Mouse (Mus musculus) embryonic facial prominence, embryonic 15.5 days (tissue): Measurements from ENCODE around the gene Mocs2. TPM values are rescaled to one million over a fixed set of nuclear protein-coding genes. Genes with fewer than 3 reads are reported as not detected.

ENCODE experiments used
- ATAC-seq: fragments of 200-750 bp; cut with Nextera tagmentation; 2 replicates; pipeline ENCODE4 v1.8.0; 2017; ENCODE audit warnings: low read depth, moderate TSS enrichment; ENCODE audit not compliant: insufficient number of reproducible peaks, low FRiP score, low TSS enrichment
- H3K27ac ChIP-seq: fragments of 300-500 bp; sonication (generic); replicated peaks from 2 replicates; pipeline ENCODE4 v1.5.1; 2015; ENCODE audit warnings: mild to moderate bottlenecking, inconsistent platforms
- H3K27me3 ChIP-seq: fragments of 300-500 bp; sonication (generic); 2 replicates; pipeline ENCODE4 v1.6.1; 2015; ENCODE audit warnings: inconsistent platforms
- H3K36me3 ChIP-seq: fragments of 300-500 bp; sonication (generic); 2 replicates; pipeline ENCODE4 v1.6.1; 2015; ENCODE audit warnings: mild to moderate bottlenecking, inconsistent platforms
- H3K4me1 ChIP-seq: fragments of 300-500 bp; sonication (generic); 2 replicates; pipeline ENCODE4 v1.6.1; 2015; ENCODE audit warnings: inconsistent platforms
- H3K4me2 ChIP-seq: fragments of 300-500 bp; sonication (generic); replicated peaks from 2 replicates; pipeline ENCODE4 v1.6.1; 2015; ENCODE audit warnings: mild to moderate bottlenecking, inconsistent platforms
- H3K4me3 ChIP-seq: fragments of 300-500 bp; sonication (generic); replicated peaks from 2 replicates; pipeline ENCODE4 v1.5.1; 2015; ENCODE audit warnings: mild to moderate bottlenecking, inconsistent platforms
- H3K9ac ChIP-seq: fragments of 300-500 bp; sonication (generic); 2 replicates; pipeline ENCODE4 v1.6.1; 2015; ENCODE audit warnings: inconsistent platforms
- H3K9me3 ChIP-seq: fragments of 300-500 bp; sonication (generic); replicated peaks from 2 replicates; pipeline ENCODE4 v1.6.1; 2016; ENCODE audit warnings: inconsistent platforms
- WGBS: fragments of 180-500 bp; shearing (Covaris S2); methylation state at CpG from one replicate; pipeline ENCODE4 v1.1.7; 2015; 5-methylcytosine and 5-hydroxymethylcytosine counted together
- polyA plus RNA-seq: library from polyadenylated mRNA; unstranded; fragments of >200 nt; fragmentation: Nextera tagmentation; extraction: Ambion mirVana; gene quantifications from 2 replicates; pipeline ENCODE4 v1.2.1, GENCODE M21; 2015

Mocs2 gene
- 104 and 113 TPM in 2 replicates for polyA plus RNA-seq

DNA sequence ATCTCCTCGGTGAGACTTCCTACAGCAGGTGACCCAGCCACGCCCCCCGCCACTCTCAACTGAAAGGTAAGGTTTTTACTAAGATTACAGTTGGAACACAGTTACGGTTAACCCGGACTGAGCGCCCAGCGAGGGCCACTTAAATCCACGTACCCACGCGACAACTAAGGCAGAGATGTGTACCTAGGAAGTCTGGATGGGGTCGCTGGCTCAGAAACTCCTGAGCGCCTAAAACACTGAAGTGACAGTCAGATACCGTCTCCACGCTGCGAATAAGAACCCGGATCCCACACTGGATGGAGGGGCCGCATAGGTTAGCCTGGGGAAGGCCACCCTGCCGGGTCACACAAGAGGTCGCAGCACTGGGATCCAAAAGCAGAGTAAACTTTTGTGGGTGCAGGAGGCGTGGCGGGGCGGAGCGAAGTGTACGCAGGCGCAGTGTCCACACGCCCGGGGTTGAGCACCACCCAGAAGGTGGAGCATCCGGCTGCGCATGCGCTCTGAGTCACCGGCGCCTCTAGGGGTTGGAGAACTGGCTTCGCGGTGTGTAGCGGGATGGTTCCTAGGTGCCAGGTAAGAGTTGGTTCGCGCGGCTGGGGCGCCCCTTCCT is at the start of gene Mocs2:
TSS of gene Mocs2 (plus strand) at position 486 of the 610 bp plus-strand sequence.
- H3K9me3 ChIP-seq, result no peaks in the 10 kb centered on the region
- peak within 1 kb of the TSS; percentile 88 for H3K4me3 ChIP-seq
- H3K27me3 ChIP-seq, result no peaks in the 10 kb centered on the region
- under 1% methylated on average over 39 of the region's 39 CpGs for WGBS
- H3K9ac ChIP-seq, result peak within 1 kb of the TSS; percentile 59
- H3K4me1 ChIP-seq, result peaks cover 8% of the 10 kb centered on the region
- peak within 1 kb of the TSS; percentile 48; the same call in 1 of the 2 replicates for H3K27ac ChIP-seq
- H3K4me2 ChIP-seq, result peak within 1 kb of the TSS; percentile 88
- peak; percentile 94 for ATAC-seq
- H3K36me3 ChIP-seq, result peaks cover 3% of the 10 kb centered on the region; the same call in 1 of the 2 replicates

DNA sequence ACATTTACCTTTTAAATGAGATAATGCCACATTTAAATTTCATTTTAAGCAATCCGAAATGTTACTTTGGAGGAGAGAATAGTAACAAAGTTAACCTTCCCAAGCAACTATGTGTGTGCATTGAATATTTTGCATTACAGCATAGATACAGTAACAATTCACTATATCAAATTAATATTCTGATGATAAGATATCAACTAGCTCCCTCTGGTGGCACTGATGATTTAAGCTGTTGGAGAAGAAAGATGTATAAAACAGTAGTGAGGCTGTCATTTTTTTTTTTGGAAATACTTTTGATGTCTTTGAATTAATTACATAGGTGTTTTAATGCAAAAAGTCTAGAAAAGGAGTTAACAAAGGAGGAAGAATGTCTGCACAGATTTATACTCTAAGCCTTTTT is 26.5 kb upstream of the Mocs2 start:
- ATAC-seq, result no peak
- WGBS, result 83% methylated on average over 1 of the region's 1 CpGs
- H3K4me1 ChIP-seq, result no peaks in the 10 kb centered on the region
- H3K4me2 ChIP-seq, result no peak overlapping the region
- no peak overlapping the region for H3K27ac ChIP-seq
- no peaks in the 10 kb centered on the region; the same call in 1 of the 2 replicates for H3K27me3 ChIP-seq
- no peak overlapping the region for H3K4me3 ChIP-seq
- H3K9me3 ChIP-seq, result no peaks in the 10 kb centered on the region
- H3K9ac ChIP-seq, result no peak overlapping the region
- H3K36me3 ChIP-seq, result no peaks in the 10 kb centered on the region

DNA sequence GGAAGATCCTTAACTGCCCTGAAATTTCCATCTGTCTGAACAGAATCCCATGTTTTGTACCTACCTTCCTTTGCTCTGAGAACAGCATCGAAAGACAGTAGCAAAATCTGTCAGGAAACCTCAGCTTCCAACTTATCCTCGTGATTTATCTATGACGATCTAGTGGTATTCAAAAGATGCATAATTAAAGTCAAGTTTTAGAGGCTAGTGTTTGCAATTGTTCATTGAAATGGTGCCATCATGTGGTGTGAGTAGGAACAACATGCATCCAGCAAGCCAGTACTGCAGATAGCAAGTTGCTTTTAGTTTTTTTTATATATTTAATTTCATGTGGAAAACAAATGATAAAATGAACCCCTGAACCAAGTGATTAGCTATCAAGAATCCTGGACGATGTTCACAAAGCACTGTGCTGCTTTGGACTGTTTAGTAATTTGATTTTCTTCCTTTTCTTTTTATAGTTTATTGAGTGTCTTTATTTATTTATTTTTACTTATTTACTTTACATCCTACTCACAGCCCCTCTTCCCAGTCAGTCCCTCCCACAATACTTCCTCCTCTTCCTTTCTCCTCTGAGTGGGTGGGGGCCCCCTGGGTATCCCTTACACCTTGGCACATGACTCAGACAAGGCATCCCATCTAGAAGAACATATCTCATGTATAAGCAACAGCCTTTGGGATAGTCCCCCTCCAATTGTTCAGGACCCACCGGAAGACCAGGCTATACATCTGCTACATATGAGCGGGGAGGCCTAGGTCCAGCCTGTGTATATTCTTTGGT is 24.6 kb upstream of the Mocs2 start:
- Histone ChIP-seq H3K27ac (no peak overlapping the region), H3K36me3 (no peaks in the 10 kb centered on the region), H3K4me1 (no peaks in the 10 kb centered on the region), H3K4me3 (no peak overlapping the region), H3K9me3 (no peaks in the 10 kb centered on the region), H3K27me3 (no peaks in the 10 kb centered on the region; the same call in 1 of the 2 replicates), H3K9ac (no peak overlapping the region), H3K4me2 (no peak overlapping the region)
- 34% methylated on average over 6 of the region's 6 CpGs for WGBS
- ATAC-seq, result no peak

DNA sequence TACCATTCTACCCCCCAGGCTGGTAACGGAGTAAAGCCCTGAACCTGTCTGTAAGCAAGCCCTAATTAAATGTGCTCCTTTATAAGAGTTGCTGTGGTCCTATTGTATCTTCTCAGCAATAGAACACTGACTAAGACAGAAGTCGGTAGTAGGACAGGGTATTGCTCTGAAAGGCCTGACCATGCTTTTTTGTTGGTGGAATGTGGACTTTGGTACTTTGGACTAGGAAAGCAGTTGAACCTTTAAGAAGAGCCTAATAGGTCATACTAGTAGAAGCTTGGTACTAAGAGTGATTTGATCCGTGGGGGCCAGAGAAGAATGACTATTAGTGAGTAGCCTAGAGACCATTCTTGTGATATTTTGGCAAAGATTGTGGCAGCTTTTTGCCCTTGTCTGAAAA is 16.2 kb upstream of the Mocs2 start:
- H3K9me3 ChIP-seq, result no peaks in the 10 kb centered on the region
- H3K9ac ChIP-seq, result no peak overlapping the region
- H3K27ac ChIP-seq, result no peak overlapping the region
- no peaks in the 10 kb centered on the region for H3K4me1 ChIP-seq
- no peak overlapping the region for H3K4me3 ChIP-seq
- no peak for ATAC-seq
- no peaks in the 10 kb centered on the region for H3K27me3 ChIP-seq
- WGBS, result 80% methylated on average over 3 of the region's 3 CpGs
- no peaks in the 10 kb centered on the region for H3K36me3 ChIP-seq
- no peak overlapping the region for H3K4me2 ChIP-seq

DNA sequence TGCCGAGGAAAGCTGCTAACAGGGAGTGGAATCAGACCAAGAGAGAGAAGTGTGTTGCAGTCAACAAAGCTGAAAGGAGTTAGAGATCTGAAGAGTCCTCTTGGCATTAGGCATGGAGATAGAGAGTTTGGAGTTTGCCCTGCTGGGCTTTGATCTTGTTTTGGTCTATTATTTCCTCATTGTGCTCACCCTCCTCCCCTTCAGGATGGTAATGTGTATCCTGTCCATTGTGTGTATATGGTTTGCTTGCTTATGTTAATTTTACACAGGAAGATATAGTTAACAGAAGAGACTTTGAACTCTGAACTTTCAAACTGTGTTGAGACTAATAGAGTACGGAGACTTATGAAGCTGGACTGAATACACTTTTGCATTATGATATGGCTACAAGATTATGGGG is 15.1 kb upstream of the Mocs2 start:
- H3K27ac ChIP-seq, result no peak overlapping the region
- H3K9me3 ChIP-seq, result no peaks in the 10 kb centered on the region
- no peak overlapping the region for H3K4me3 ChIP-seq
- no peaks in the 10 kb centered on the region for H3K27me3 ChIP-seq
- H3K9ac ChIP-seq, result no peak overlapping the region
- H3K4me1 ChIP-seq, result no peaks in the 10 kb centered on the region
- no peak overlapping the region for H3K4me2 ChIP-seq
- WGBS, result 71% methylated on average over 2 of the region's 2 CpGs
- no peaks in the 10 kb centered on the region for H3K36me3 ChIP-seq
- ATAC-seq, result no peak

DNA sequence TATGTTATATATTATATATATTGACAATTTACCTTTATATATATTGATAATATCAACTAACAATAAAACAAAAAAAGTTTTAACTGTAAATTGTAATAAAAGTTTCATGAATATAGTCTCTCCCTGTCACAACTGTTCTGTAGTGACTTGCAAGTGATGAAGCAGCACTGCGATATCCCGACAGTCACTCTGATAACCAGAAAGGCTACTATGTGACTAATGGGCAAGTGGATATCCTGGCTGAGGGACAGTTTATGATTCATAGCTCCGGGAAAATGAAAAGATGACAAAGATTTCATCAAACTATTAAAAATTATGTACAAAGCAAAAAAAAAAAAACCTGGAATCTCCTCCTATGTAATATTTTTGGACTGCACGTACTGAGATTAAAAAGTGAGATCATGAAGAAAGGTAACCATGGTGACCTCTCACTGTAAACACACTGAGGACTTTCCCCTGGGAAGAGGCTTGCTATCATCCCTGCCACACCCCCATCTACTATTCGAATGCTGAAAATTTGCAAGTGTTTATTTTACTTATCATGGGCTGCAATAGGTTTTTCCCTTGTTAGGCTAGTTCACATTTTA is 8.3 kb upstream of the Mocs2 start:
- no peak overlapping the region for H3K27ac ChIP-seq
- no peaks in the 10 kb centered on the region for H3K36me3 ChIP-seq
- no peak overlapping the region for H3K9ac ChIP-seq
- H3K4me2 ChIP-seq, result no peak overlapping the region
- H3K4me1 ChIP-seq, result no peaks in the 10 kb centered on the region
- no peaks in the 10 kb centered on the region for H3K27me3 ChIP-seq
- no peaks in the 10 kb centered on the region for H3K9me3 ChIP-seq
- 77% methylated on average over 5 of the region's 5 CpGs for WGBS
- ATAC-seq, result no peak
- H3K4me3 ChIP-seq, result no peak overlapping the region

DNA sequence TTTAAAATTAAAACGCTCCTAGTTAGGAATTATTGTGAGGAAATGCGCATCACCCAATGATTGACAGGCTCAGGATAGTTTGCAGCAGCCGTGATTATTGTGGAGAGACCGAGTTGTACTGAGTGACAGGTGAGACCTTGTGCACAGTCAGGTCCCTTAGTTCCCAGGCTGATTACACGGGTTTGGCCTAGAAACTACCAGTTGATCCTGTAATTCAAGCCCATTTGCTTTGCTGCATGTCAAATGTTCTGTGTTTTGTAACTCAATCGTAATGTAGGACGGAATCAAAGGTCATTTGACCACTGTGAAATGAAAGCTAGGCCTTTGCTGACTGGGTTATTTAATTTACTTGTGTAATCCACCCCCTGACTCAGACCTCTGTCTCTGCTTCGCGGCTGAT is 477 bp downstream of the Mocs2 start:
- ATAC-seq, result peak; percentile 61; the same call in 1 of the 2 replicates
- H3K27ac ChIP-seq, result peak overlapping the region; percentile 48; the same call in 1 of the 2 replicates
- WGBS, result 13% methylated on average over 9 of the region's 9 CpGs

DNA sequence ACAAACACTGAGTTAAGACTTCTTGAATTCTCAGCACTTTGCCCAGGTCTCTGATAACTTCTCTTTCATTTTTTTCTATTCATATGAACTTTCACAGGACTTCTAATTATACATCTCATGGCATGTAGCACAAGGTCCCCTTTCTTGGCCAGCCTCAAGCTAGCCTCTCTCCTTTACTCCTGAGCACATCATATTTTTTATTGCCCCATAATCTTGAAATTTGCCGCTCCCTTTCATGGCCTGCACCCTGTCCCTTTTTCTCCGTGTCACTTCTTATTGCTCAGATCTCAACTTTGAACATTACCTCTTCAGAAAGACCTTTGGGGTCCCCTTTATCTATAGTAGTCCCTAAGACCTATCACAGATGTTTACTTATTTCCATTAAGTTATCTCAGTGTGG is 4.8 kb downstream of the Mocs2 start:
- H3K9ac ChIP-seq, result no peak overlapping the region
- 97% methylated on average over 2 of the region's 2 CpGs for WGBS
- peaks cover 8% of the 10 kb centered on the region for H3K4me1 ChIP-seq
- peaks cover 25% of the 10 kb centered on the region for H3K36me3 ChIP-seq
- no peaks in the 10 kb centered on the region for H3K9me3 ChIP-seq
- H3K27ac ChIP-seq, result no peak overlapping the region
- H3K4me2 ChIP-seq, result no peak overlapping the region
- no peaks in the 10 kb centered on the region for H3K27me3 ChIP-seq
- H3K4me3 ChIP-seq, result no peak overlapping the region
- ATAC-seq, result no peak

More for the DNA sequence above, 477 bp downstream of the Mocs2 start:
- Histone ChIP-seq H3K4me3 (peak overlapping the region; percentile 88), H3K4me2 (peak overlapping the region; percentile 88), H3K9me3 (no peaks in the 10 kb centered on the region), H3K27me3 (no peaks in the 10 kb centered on the region), H3K36me3 (peaks cover 4% of the 10 kb centered on the region; the same call in 1 of the 2 replicates), H3K9ac (peak overlapping the region; percentile 59), H3K4me1 (peaks cover 8% of the 10 kb centered on the region)

DNA sequence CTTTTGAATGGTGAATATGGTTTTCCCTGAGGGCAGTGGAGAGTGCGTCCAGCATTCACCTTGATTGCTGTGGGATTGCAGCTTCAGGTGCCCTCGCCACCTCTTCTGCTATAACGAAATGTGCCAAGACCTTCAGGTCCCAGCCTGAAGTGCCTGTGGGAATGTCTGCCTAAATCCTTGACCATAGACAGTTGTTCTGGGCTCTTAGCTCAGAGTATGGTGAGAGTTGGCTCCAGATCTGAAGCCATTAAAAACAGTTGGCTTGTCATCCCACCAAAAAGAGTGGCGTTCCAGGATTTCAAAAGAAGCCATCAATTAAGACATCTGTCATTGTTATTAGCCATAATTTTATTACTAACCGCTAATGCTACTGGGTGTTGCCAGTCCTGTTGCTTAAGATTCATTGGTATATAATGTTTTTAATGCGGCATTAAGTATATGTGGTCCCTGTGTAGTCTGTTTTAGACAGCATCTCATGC is 7.4 kb downstream of the Mocs2 start:
- H3K4me1 ChIP-seq, result no peaks in the 10 kb centered on the region
- ATAC-seq, result no peak
- no peak overlapping the region for H3K9ac ChIP-seq
- H3K36me3 ChIP-seq, result peaks cover 36% of the 10 kb centered on the region
- H3K4me2 ChIP-seq, result no peak overlapping the region
- H3K27ac ChIP-seq, result no peak overlapping the region
- no peaks in the 10 kb centered on the region for H3K9me3 ChIP-seq
- 93% methylated on average over 6 of the region's 6 CpGs for WGBS
- no peak overlapping the region for H3K4me3 ChIP-seq
- no peaks in the 10 kb centered on the region for H3K27me3 ChIP-seq

DNA sequence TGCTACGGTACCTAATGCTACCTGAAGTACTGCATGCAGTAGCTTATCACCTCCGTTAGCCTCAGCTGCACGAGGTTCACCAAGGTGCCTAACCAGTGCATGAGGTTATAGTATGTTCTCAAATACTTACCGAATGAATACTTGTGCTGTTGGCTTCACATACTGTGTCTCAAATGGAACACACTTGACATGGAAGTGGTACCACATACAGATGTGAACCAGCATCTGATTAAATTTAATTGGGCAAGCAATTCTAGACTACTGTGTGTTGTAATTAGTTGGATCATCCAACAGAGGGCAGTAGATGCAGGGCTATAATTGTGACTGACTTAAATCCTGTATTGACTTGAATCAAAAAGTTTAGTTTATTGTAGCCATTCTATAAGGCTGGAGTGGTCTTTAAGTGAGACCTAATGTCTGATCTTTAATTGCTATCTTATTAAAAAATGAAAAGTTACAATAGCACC is 13.4 kb downstream of the Mocs2 start:
- Histone ChIP-seq H3K27ac (no peak overlapping the region), H3K27me3 (no peaks in the 10 kb centered on the region), H3K9me3 (no peaks in the 10 kb centered on the region), H3K4me1 (no peaks in the 10 kb centered on the region), H3K4me2 (no peak overlapping the region), H3K9ac (no peak overlapping the region), H3K4me3 (no peak overlapping the region), H3K36me3 (peaks cover 32% of the 10 kb centered on the region)
- ATAC-seq, result no peak
- WGBS, result 82% methylated on average over 4 of the region's 4 CpGs

DNA sequence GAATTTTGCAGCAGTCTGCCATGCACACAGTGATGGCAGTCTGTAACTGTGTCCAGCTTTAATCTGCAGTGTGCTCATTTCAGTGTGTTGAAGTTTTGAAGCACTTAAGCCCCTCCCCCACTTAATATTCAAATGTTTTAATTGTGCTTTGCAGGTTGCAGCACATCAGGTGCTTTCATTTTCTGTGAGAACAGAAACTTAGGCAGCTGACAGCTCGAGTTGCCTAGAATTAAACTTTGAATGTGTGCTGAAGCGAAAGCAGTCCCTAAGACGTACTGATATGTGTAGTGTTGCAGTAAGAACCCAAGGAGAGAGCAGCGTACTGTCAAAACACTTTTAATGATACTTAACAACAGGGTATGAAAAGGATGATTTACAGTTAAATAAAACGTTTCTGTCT is 14.7 kb downstream of the Mocs2 start:
- peaks cover 23% of the 10 kb centered on the region for H3K36me3 ChIP-seq
- 69% methylated on average over 5 of the region's 5 CpGs for WGBS
- ATAC-seq, result no peak

More for the DNA sequence above, 14.7 kb downstream of the Mocs2 start:
- H3K4me2 ChIP-seq, result no peak overlapping the region
- no peak overlapping the region for H3K9ac ChIP-seq
- H3K4me3 ChIP-seq, result no peak overlapping the region
- no peaks in the 10 kb centered on the region for H3K9me3 ChIP-seq
- no peaks in the 10 kb centered on the region for H3K27me3 ChIP-seq
- H3K27ac ChIP-seq, result no peak overlapping the region
- H3K4me1 ChIP-seq, result no peaks in the 10 kb centered on the region
